Mouse (Mus musculus): ENCODE data around the gene Tnfsf11. TPM values are rescaled to one million over a fixed set of nuclear protein-coding genes. Genes with fewer than 3 reads are reported as not detected.

Tnfsf11 gene
- polyA plus RNA-seq, 1 experiment from 2014 or later = not detected

GRCm38 (mm10) chr14:78274851-78275250 lies 33.0 kb downstream of the Tnfsf11 start:
- no peak for ATAC-seq
- no peaks in the 10 kb centered on the region for H3K27me3 ChIP-seq (ENCODE audit: control insufficient read depth, insufficient read depth, low read depth, low read length)
- no peak overlapping the region for H3K9ac ChIP-seq (ENCODE audit: low read depth, low read length)
- WGBS = 93% methylated on average over 5 of the region's 5 CpGs
- H3K4me3 ChIP-seq (ENCODE audit: low read depth, low read length) = no peak overlapping the region
- H3K4me2 ChIP-seq (ENCODE audit: low read length) = no peak overlapping the region
- H3K36me3 ChIP-seq (ENCODE audit: control insufficient read depth, insufficient read depth, low read length) = no peaks in the 10 kb centered on the region
- 0 out of 2 replicates have a peak, but pooled peaks cover 2% of the 10 kb centered on the region for H3K4me1 ChIP-seq (ENCODE audit: control insufficient read depth, insufficient read depth, low read length)
- no peak overlapping the region for H3K27ac ChIP-seq (ENCODE audit: low read length)
- no peaks in the 10 kb centered on the region for H3K9me3 ChIP-seq (replicated peaks; ENCODE audit: control insufficient read depth, low read length, poor library complexity, severe bottlenecking)

GRCm38 (mm10) chr14:78274146-78274545 lies 33.7 kb downstream of the Tnfsf11 start:
- H3K36me3 ChIP-seq (ENCODE audit: control insufficient read depth, insufficient read depth, low read length) = no peaks in the 10 kb centered on the region
- H3K4me2 ChIP-seq (ENCODE audit: low read length) = no peak overlapping the region
- H3K4me3 ChIP-seq (ENCODE audit: low read depth, low read length) = no peak overlapping the region
- 0 out of 2 replicates have a peak, but pooled peaks cover 2% of the 10 kb centered on the region for H3K4me1 ChIP-seq (ENCODE audit: control insufficient read depth, insufficient read depth, low read length)
- H3K9ac ChIP-seq (ENCODE audit: low read depth, low read length) = no peak overlapping the region
- 90% methylated on average over 9 of the region's 9 CpGs for WGBS
- no peak for ATAC-seq
- no peak overlapping the region for H3K27ac ChIP-seq (ENCODE audit: low read length)
- no peaks in the 10 kb centered on the region for H3K9me3 ChIP-seq (replicated peaks; ENCODE audit: control insufficient read depth, low read length, poor library complexity, severe bottlenecking)
- no peaks in the 10 kb centered on the region for H3K27me3 ChIP-seq (ENCODE audit: control insufficient read depth, insufficient read depth, low read depth, low read length)

- no peaks in the 10 kb centered on the region for H3K27me3 ChIP-seq (ENCODE audit: control insufficient read depth, insufficient read depth, low read depth, low read length)
- no peak overlapping the region for H3K4me3 ChIP-seq (ENCODE audit: low read depth, low read length)
- no peak overlapping the region for H3K9ac ChIP-seq (ENCODE audit: low read depth, low read length)
- H3K36me3 ChIP-seq (ENCODE audit: control insufficient read depth, insufficient read depth, low read length) = no peaks in the 10 kb centered on the region
- no peaks in the 10 kb centered on the region for H3K9me3 ChIP-seq (replicated peaks; ENCODE audit: control insufficient read depth, low read length, poor library complexity, severe bottlenecking)
- no peak for ATAC-seq
- no peak overlapping the region for H3K27ac ChIP-seq (ENCODE audit: low read length)
- H3K4me1 ChIP-seq (ENCODE audit: control insufficient read depth, insufficient read depth, low read length) = 0 out of 2 replicates have a peak, but pooled peaks cover 2% of the 10 kb centered on the region
- WGBS = 75% methylated on average over 7 of the region's 7 CpGs
- H3K4me2 ChIP-seq (ENCODE audit: low read length) = no peak overlapping the region
Measured at GRCm38 (mm10) chr14:78273571-78273970, 34.3 kb downstream of the Tnfsf11 start.

- no peaks in the 10 kb centered on the region for H3K9me3 ChIP-seq (replicated peaks; ENCODE audit: control insufficient read depth, low read length, poor library complexity, severe bottlenecking)
- no peak overlapping the region for H3K4me2 ChIP-seq (ENCODE audit: low read length)
- H3K9ac ChIP-seq (ENCODE audit: low read depth, low read length) = no peak overlapping the region
- H3K4me3 ChIP-seq (ENCODE audit: low read depth, low read length) = no peak overlapping the region
- ATAC-seq = no peak
- H3K36me3 ChIP-seq (ENCODE audit: control insufficient read depth, insufficient read depth, low read length) = no peaks in the 10 kb centered on the region
- no peaks in the 10 kb centered on the region for H3K4me1 ChIP-seq (ENCODE audit: control insufficient read depth, insufficient read depth, low read length)
- WGBS = 92% methylated on average over 6 of the region's 6 CpGs
- H3K27ac ChIP-seq (ENCODE audit: low read length) = no peak overlapping the region
- H3K27me3 ChIP-seq (ENCODE audit: control insufficient read depth, insufficient read depth, low read depth, low read length) = no peaks in the 10 kb centered on the region
Measured at GRCm38 (mm10) chr14:78264876-78265275, 43.0 kb downstream of the Tnfsf11 start.

GRCm38 (mm10) chr14:78262596-78262995 lies 45.2 kb downstream of the Tnfsf11 start:
- ATAC-seq = no peak
- no peak overlapping the region for H3K4me3 ChIP-seq (ENCODE audit: low read depth, low read length)

GRCm38 (mm10) chr14:78261246-78261645 lies 46.6 kb downstream of the Tnfsf11 start:
- no peaks in the 10 kb centered on the region for H3K9me3 ChIP-seq (replicated peaks; ENCODE audit: control insufficient read depth, low read length, poor library complexity, severe bottlenecking)
- H3K4me3 ChIP-seq (ENCODE audit: low read depth, low read length) = no peak overlapping the region
- H3K4me2 ChIP-seq (ENCODE audit: low read length) = no peak overlapping the region
- H3K27ac ChIP-seq (ENCODE audit: low read length) = no peak overlapping the region
- no peaks in the 10 kb centered on the region for H3K27me3 ChIP-seq (ENCODE audit: control insufficient read depth, insufficient read depth, low read depth, low read length)
- no peak overlapping the region for H3K9ac ChIP-seq (ENCODE audit: low read depth, low read length)
- WGBS = 57% methylated on average over 7 of the region's 7 CpGs
- ATAC-seq = peak; percentile 91
- no peaks in the 10 kb centered on the region for H3K36me3 ChIP-seq (ENCODE audit: control insufficient read depth, insufficient read depth, low read length)
- H3K4me1 ChIP-seq (ENCODE audit: control insufficient read depth, insufficient read depth, low read length) = no peaks in the 10 kb centered on the region

More at GRCm38 (mm10) chr14:78262596-78262995, 45.2 kb downstream of the Tnfsf11 start:
- Histone ChIP-seq H3K9ac (ENCODE audit: low read depth, low read length) (no peak overlapping the region), H3K27me3 (ENCODE audit: control insufficient read depth, insufficient read depth, low read depth, low read length) (no peaks in the 10 kb centered on the region), H3K4me1 (ENCODE audit: control insufficient read depth, insufficient read depth, low read length) (no peaks in the 10 kb centered on the region), H3K4me2 (ENCODE audit: low read length) (no peak overlapping the region), H3K9me3 (replicated peaks; ENCODE audit: control insufficient read depth, low read length, poor library complexity, severe bottlenecking) (no peaks in the 10 kb centered on the region), H3K36me3 (ENCODE audit: control insufficient read depth, insufficient read depth, low read length) (no peaks in the 10 kb centered on the region), H3K27ac (ENCODE audit: low read length) (no peak overlapping the region)
- WGBS = 84% methylated on average over 7 of the region's 7 CpGs

GRCm38 (mm10) chr14:78254017-78254416 lies 53.8 kb downstream of the Tnfsf11 start:
- Histone ChIP-seq H3K9me3 (replicated peaks; ENCODE audit: control insufficient read depth, low read length, poor library complexity, severe bottlenecking) (no peaks in the 10 kb centered on the region), H3K27ac (ENCODE audit: low read length) (no peak overlapping the region)
- ATAC-seq = no peak

GRCm38 (mm10) chr14:78246601-78247000 lies 61.2 kb downstream of the Tnfsf11 start:
- H3K9me3 ChIP-seq (replicated peaks; ENCODE audit: control insufficient read depth, low read length, poor library complexity, severe bottlenecking) = no peaks in the 10 kb centered on the region
- no peak overlapping the region for H3K27ac ChIP-seq (ENCODE audit: low read length)
- H3K9ac ChIP-seq (ENCODE audit: low read depth, low read length) = no peak overlapping the region
- H3K4me2 ChIP-seq (ENCODE audit: low read length) = no peak overlapping the region
- 61% methylated on average over 5 of the region's 5 CpGs for WGBS
- H3K36me3 ChIP-seq (ENCODE audit: control insufficient read depth, insufficient read depth, low read length) = no peaks in the 10 kb centered on the region
- ATAC-seq = no peak
- H3K27me3 ChIP-seq (ENCODE audit: control insufficient read depth, insufficient read depth, low read depth, low read length) = no peaks in the 10 kb centered on the region
- H3K4me3 ChIP-seq (ENCODE audit: low read depth, low read length) = no peak overlapping the region
- H3K4me1 ChIP-seq (ENCODE audit: control insufficient read depth, insufficient read depth, low read length) = no peaks in the 10 kb centered on the region

More at GRCm38 (mm10) chr14:78254017-78254416, 53.8 kb downstream of the Tnfsf11 start:
- Histone ChIP-seq H3K4me1 (ENCODE audit: control insufficient read depth, insufficient read depth, low read length) (no peaks in the 10 kb centered on the region), H3K9ac (ENCODE audit: low read depth, low read length) (no peak overlapping the region), H3K4me3 (ENCODE audit: low read depth, low read length) (no peak overlapping the region), H3K27me3 (ENCODE audit: control insufficient read depth, insufficient read depth, low read depth, low read length) (no peaks in the 10 kb centered on the region), H3K36me3 (ENCODE audit: control insufficient read depth, insufficient read depth, low read length) (no peaks in the 10 kb centered on the region), H3K4me2 (ENCODE audit: low read length) (no peak overlapping the region)
- WGBS = 87% methylated on average over 7 of the region's 7 CpGs

GRCm38 (mm10) chr14:78244811-78245210 lies 63.0 kb downstream of the Tnfsf11 start:
- WGBS = 80% methylated on average over 4 of the region's 4 CpGs
- H3K4me2 ChIP-seq (ENCODE audit: low read length) = no peak overlapping the region

More at GRCm38 (mm10) chr14:78244811-78245210, 63.0 kb downstream of the Tnfsf11 start:
- Histone ChIP-seq H3K9ac (ENCODE audit: low read depth, low read length) (no peak overlapping the region), H3K4me3 (ENCODE audit: low read depth, low read length) (no peak overlapping the region), H3K27me3 (ENCODE audit: control insufficient read depth, insufficient read depth, low read depth, low read length) (no peaks in the 10 kb centered on the region), H3K4me1 (ENCODE audit: control insufficient read depth, insufficient read depth, low read length) (no peaks in the 10 kb centered on the region), H3K27ac (ENCODE audit: low read length) (no peak overlapping the region), H3K9me3 (replicated peaks; ENCODE audit: control insufficient read depth, low read length, poor library complexity, severe bottlenecking) (no peaks in the 10 kb centered on the region), H3K36me3 (ENCODE audit: control insufficient read depth, insufficient read depth, low read length) (no peaks in the 10 kb centered on the region)
- ATAC-seq = no peak

Measured in midbrain, embryonic 16.5 days (tissue).